Mouse (Mus musculus) bone marrow macrophage, adult 2 months (primary cell): ENCODE measurements around the gene Tsfm.

ENCODE experiments used
- CTCF ChIP-seq: IDR thresholded peaks from 2 replicates; pipeline ENCODE4 v1.5.1; 2012; ENCODE audit warnings: low read depth, mild to moderate bottlenecking, low read length, moderate library complexity
- POLR2A ChIP-seq: IDR thresholded peaks from 2 replicates; pipeline ENCODE4 v1.6.1; 2012; ENCODE audit warnings: mild to moderate bottlenecking, low read depth, low read length, borderline replicate concordance

- TF ChIP-seq POLR2A, result no peak
- TF ChIP-seq CTCF, result no peak
These were observed 39.0 kb downstream of the Tsfm start for GRCm38 (mm10) chr10:126991676-126992075.
